Mouse (Mus musculus): ENCODE measurements around the gene Olfr649. TPM values are rescaled to one million over a fixed set of nuclear protein-coding genes. Genes with fewer than 3 reads are reported as not detected.

Gene Olfr649
- polyA plus RNA-seq, 1 experiment = not detected

GRCm38 (mm10) chr7:104169634-104170204 is 26.1 kb downstream of the Olfr649 start:
- no peak for TF ChIP-seq GATA1 (IDR thresholded peaks at IDR 0.05; ENCODE audit: low read length)

- no peak for TF ChIP-seq GATA1 (IDR thresholded peaks at IDR 0.05; ENCODE audit: low read length)
Measured at GRCm38 (mm10) chr7:104167105-104167504, 28.7 kb downstream of the Olfr649 start.

- no peak for TF ChIP-seq GATA1 (IDR thresholded peaks at IDR 0.05; ENCODE audit: low read length)
Measured at GRCm38 (mm10) chr7:104150456-104150855, 45.3 kb downstream of the Olfr649 start, which contains the start of gene Ubqlnl. Gene Ubqlnl, minus strand, starts transcription at chr7:104150556.

- TF ChIP-seq GATA1 (IDR thresholded peaks at IDR 0.05; ENCODE audit: low read length) = no peak
Measured at GRCm38 (mm10) chr7:104143179-104143578, 52.6 kb downstream of the Olfr649 start, which contains the start of gene Ubqln3. Gene Ubqln3, minus strand, starts transcription at chr7:104143279.

Other genes with a start within 250 kb of the Olfr649 start
- gene Olfr635, start 224.8 kb downstream of the Olfr649 start, polyA plus RNA-seq (2012) = not detected in 2 replicates
- gene Olfr638, start 197.2 kb downstream of the Olfr649 start, polyA plus RNA-seq (2012) = not detected in 2 replicates
- not detected in 2 replicates for gene Olfr639, start 178.7 kb downstream of the Olfr649 start, polyA plus RNA-seq (2012)
- not detected in 2 replicates for gene Olfr640, start 170.4 kb downstream of the Olfr649 start, polyA plus RNA-seq (2012)
- not detected in 2 replicates for gene Olfr641, start 160.5 kb downstream of the Olfr649 start, polyA plus RNA-seq (2012)
- not detected in 2 replicates for gene Olfr642, start 143.3 kb downstream of the Olfr649 start, polyA plus RNA-seq (2012)
- gene 4930516K23Rik, start 134.5 kb downstream of the Olfr649 start, polyA plus RNA-seq (2012) = not detected in 2 replicates
- gene Olfr644, start 124.1 kb downstream of the Olfr649 start, polyA plus RNA-seq (2012) = not detected in 2 replicates
- gene Olfr645, start 110.5 kb downstream of the Olfr649 start, polyA plus RNA-seq (2012) = not detected in 2 replicates
- not detected in 2 replicates for gene Olfr646, start 91.1 kb downstream of the Olfr649 start, polyA plus RNA-seq (2012)
- gene Ubqln5, start 66.2 kb downstream of the Olfr649 start, polyA plus RNA-seq (2012) = not detected in 2 replicates
- not detected in 2 replicates for gene Olfr643, start 58.6 kb downstream of the Olfr649 start, polyA plus RNA-seq (2012)
- not detected in 2 replicates for gene Ubqln3, start 52.7 kb downstream of the Olfr649 start, polyA plus RNA-seq (2012)
- not detected in 2 replicates for gene Ubqlnl, start 45.4 kb downstream of the Olfr649 start, polyA plus RNA-seq (2012)
- not detected in 2 replicates for gene Olfm5, start 31.2 kb downstream of the Olfr649 start, polyA plus RNA-seq (2012)
- gene Olfr648, start 12.6 kb downstream of the Olfr649 start, polyA plus RNA-seq (2012) = not detected in 2 replicates
- gene Trim6, start 22.8 kb upstream of the Olfr649 start, polyA plus RNA-seq (2012) = not detected in 2 replicates
- gene Trim34a, start 48.5 kb upstream of the Olfr649 start, polyA plus RNA-seq (2012) = 0.09 and 0.11 TPM in 2 replicates
- gene Trim5, start 92.1 kb upstream of the Olfr649 start, polyA plus RNA-seq (2012) = not detected in 2 replicates
- gene Trim12a, start 119.5 kb upstream of the Olfr649 start, polyA plus RNA-seq (2012) = not detected in 2 replicates
- 0.09 and 0.14 TPM in 2 replicates for gene Trim34b, start 133.5 kb upstream of the Olfr649 start, polyA plus RNA-seq (2012)
- gene Trim12c, start 157.4 kb upstream of the Olfr649 start, polyA plus RNA-seq (2012) = 1.2 and 1.5 TPM in 2 replicates
- not detected in 2 replicates for gene Trim30b, start 173.9 kb upstream of the Olfr649 start, polyA plus RNA-seq (2012)
- not detected in 2 replicates for gene Trim30c, start 204.9 kb upstream of the Olfr649 start, polyA plus RNA-seq (2012)

All from G1E-ER4 (cell line).